Mouse (Mus musculus): ENCODE measurements around the gene Cntrl.

- TF ChIP-seq CTCF (IDR thresholded peaks at IDR 0.05; ENCODE audit: low read depth, low read length) (no peak), TAL1 (conservative IDR thresholded peaks at IDR 0.05; ENCODE audit: low read depth, low read length) (no peak)
These were observed 63.0 kb downstream of the Cntrl start for GRCm38 (mm10) chr2:35172246-35172645.

Measured in G1E (cell line).